Mouse (Mus musculus) ES-Bruce4 (cell line): ENCODE results near the gene Slc2a8.

Experiments used
- CTCF ChIP-seq: IDR thresholded peaks from one replicate; pipeline ENCODE4 v1.8.1; 2011; ENCODE audit warnings: low read depth, low read length
- EP300 ChIP-seq: IDR thresholded peaks from 2 replicates; pipeline ENCODE4 v1.6.1; 2011; ENCODE audit warnings: low read depth, low read length; ENCODE audit not compliant: insufficient read depth
- POLR2A ChIP-seq: IDR thresholded peaks from one replicate; pipeline ENCODE4 v1.8.1; 2011; ENCODE audit warnings: low read length; ENCODE audit not compliant: insufficient read depth

DNA sequence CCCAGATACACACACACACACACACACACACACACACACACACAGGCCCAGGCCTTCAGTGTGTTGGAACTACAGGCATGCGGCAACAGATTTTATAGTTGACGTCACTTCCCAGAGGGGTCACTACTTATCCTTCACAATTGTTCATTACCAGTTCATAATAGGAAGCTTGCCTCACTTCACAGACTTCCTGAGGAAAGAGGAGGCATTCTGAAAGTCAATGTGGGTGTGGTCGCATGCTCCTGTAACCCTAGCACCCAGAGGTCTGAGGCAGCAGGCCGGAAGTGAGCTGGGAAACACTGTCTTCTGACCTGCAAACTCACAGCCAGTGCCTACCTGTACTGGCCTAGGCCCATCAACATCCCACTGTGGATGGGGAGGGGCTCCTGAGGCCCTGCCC, 43.2 kb upstream of the Slc2a8 start:
- TF ChIP-seq POLR2A (no peak), CTCF (no peak), EP300 (no peak)
